Mouse (Mus musculus) liver, embryonic 16.5 days (tissue): ENCODE results near the gene Fbp1. TPM values are rescaled to one million over a fixed set of nuclear protein-coding genes. Genes with fewer than 3 reads are reported as not detected.

Experiments
- ATAC-seq: fragments of 200-750 bp; cut with Nextera tagmentation; 2 replicates; pipeline ENCODE4 v1.8.0; 2017; ENCODE audit warnings: low read depth, mild to moderate bottlenecking, moderate number of reproducible peaks, moderate library complexity
- H3K27ac ChIP-seq: fragments of 300-500 bp; sonication (generic); 2 replicates; pipeline ENCODE4 v1.5.1; 2014; ENCODE audit warnings: mild to moderate bottlenecking, low read length
- H3K27me3 ChIP-seq: fragments of 300-500 bp; sonication (generic); 2 replicates; pipeline ENCODE4 v1.6.1; 2014; ENCODE audit warnings: low read depth, low read length, mixed read lengths; ENCODE audit not compliant: control insufficient read depth, insufficient read depth
- H3K36me3 ChIP-seq: fragments of 300-500 bp; sonication (generic); 2 replicates; pipeline ENCODE4 v1.6.1; 2014; ENCODE audit warnings: mild to moderate bottlenecking; ENCODE audit not compliant: control insufficient read depth, insufficient read depth
- H3K4me1 ChIP-seq: fragments of 300-500 bp; sonication (generic); 2 replicates; pipeline ENCODE4 v1.6.1; 2014; ENCODE audit warnings: low read depth, low read length, mixed read lengths; ENCODE audit not compliant: control insufficient read depth
- H3K4me2 ChIP-seq: fragments of 300-500 bp; sonication (generic); 2 replicates; pipeline ENCODE4 v1.6.1; 2014; ENCODE audit warnings: low read depth, low read length, mixed read lengths
- H3K4me3 ChIP-seq: fragments of 300-500 bp; sonication (generic); 2 replicates; pipeline ENCODE4 v1.5.1; 2014; ENCODE audit warnings: low read depth, mild to moderate bottlenecking, low read length
- H3K9ac ChIP-seq: fragments of 300-500 bp; sonication (generic); 2 replicates; pipeline ENCODE4 v1.6.1; 2014; ENCODE audit warnings: low read depth, low read length
- H3K9me3 ChIP-seq: fragments of 300-500 bp; sonication (generic); replicated peaks from 2 replicates; pipeline ENCODE4 v1.6.1; 2016; ENCODE audit warnings: low read length; ENCODE audit not compliant: control insufficient read depth
- WGBS: fragments of 180-500 bp; shearing (Covaris S2); extraction: QIAGEN DNeasy Blood & Tissue Kit; methylation state at CpG from one replicate; pipeline ENCODE4 v1.1.7; 2014; ENCODE audit not compliant: insufficient replicate concordance; 5-methylcytosine and 5-hydroxymethylcytosine counted together
- polyA plus RNA-seq: library from polyadenylated mRNA; unstranded; fragments of >200 nt; fragmentation: Nextera tagmentation; extraction: Ambion mirVana; gene quantifications from 2 replicates; pipeline ENCODE4 v1.2.1, GENCODE M21; 2015

The Fbp1 gene
- polyA plus RNA-seq, 1 experiment from 2014 or later = 149 TPM

GRCm38 (mm10) chr13:62893044-62893842 is 5.2 kb upstream of the Fbp1 start:
- Histone ChIP-seq H3K9ac (no peak overlapping the region), H3K4me3 (no peak overlapping the region), H3K9me3 (no peaks in the 10 kb centered on the region), H3K36me3 (no peaks in the 10 kb centered on the region), H3K27ac (no peak overlapping the region), H3K4me2 (no peak overlapping the region), H3K27me3 (no peaks in the 10 kb centered on the region), H3K4me1 (no peaks in the 10 kb centered on the region)
- no peak for ATAC-seq
- 45% methylated on average over 9 of the region's 9 CpGs for WGBS

GRCm38 (mm10) chr13:62889311-62889710 is 1.2 kb upstream of the Fbp1 start:
- ATAC-seq = no peak
- Histone ChIP-seq H3K36me3 (no peaks in the 10 kb centered on the region), H3K27me3 (no peaks in the 10 kb centered on the region; the same call in 1 of the 2 replicates), H3K4me3 (no peak overlapping the region), H3K4me1 (no peaks in the 10 kb centered on the region), H3K4me2 (no peak overlapping the region), H3K27ac (no peak overlapping the region), H3K9me3 (no peaks in the 10 kb centered on the region), H3K9ac (no peak overlapping the region)
- WGBS = 44% methylated on average over 2 of the region's 2 CpGs

- no peak overlapping the region for H3K27ac ChIP-seq
- H3K4me3 ChIP-seq = no peak overlapping the region
- H3K27me3 ChIP-seq = no peaks in the 10 kb centered on the region; the same call in 1 of the 2 replicates
- 53% methylated on average over 3 of the region's 3 CpGs for WGBS
- no peak overlapping the region for H3K4me2 ChIP-seq
- no peaks in the 10 kb centered on the region for H3K36me3 ChIP-seq
- peaks cover 4% of the 10 kb centered on the region for H3K4me1 ChIP-seq
- no peak overlapping the region for H3K9ac ChIP-seq
- no peak for ATAC-seq
- no peaks in the 10 kb centered on the region for H3K9me3 ChIP-seq
These were observed 3.5 kb downstream of the Fbp1 start for GRCm38 (mm10) chr13:62884536-62884935.

DNA sequence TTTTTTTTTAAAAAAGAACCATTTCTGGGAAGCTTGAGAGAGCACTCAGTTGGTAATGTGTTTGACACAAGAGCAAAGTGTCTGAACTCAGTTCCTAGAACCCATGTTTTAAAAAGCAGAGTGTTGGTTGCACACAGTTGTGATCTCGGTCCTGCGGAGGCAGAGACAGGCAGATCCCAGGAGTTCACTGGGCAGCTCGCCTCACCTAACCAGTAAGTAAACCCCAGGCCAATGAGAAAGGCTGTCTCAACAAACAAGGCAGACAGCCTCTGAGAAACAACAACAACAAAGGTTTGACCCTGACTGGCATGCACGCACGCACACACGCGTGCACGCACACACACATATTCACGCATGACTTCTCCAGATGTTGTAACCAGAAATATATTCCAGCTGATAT is 4.2 kb downstream of the Fbp1 start:
- Histone ChIP-seq H3K4me2 (no peak overlapping the region), H3K9me3 (no peaks in the 10 kb centered on the region), H3K36me3 (no peaks in the 10 kb centered on the region), H3K27ac (no peak overlapping the region), H3K9ac (no peak overlapping the region), H3K4me1 (peaks cover 4% of the 10 kb centered on the region), H3K4me3 (no peak overlapping the region), H3K27me3 (no peaks in the 10 kb centered on the region; the same call in 1 of the 2 replicates)
- WGBS = 81% methylated on average over 9 of the region's 9 CpGs
- ATAC-seq = no peak

- peak; percentile 31 for ATAC-seq
- 72% methylated on average over 2 of the region's 2 CpGs for WGBS
- no peak overlapping the region for H3K27ac ChIP-seq
These were observed 4.6 kb downstream of the Fbp1 start for GRCm38 (mm10) chr13:62883436-62883835.

GRCm38 (mm10) chr13:62882856-62883255 is 5.2 kb downstream of the Fbp1 start:
- no peaks in the 10 kb centered on the region; the same call in 1 of the 2 replicates for H3K27me3 ChIP-seq
- H3K27ac ChIP-seq = no peak overlapping the region
- no peak overlapping the region for H3K4me3 ChIP-seq
- H3K9me3 ChIP-seq = no peaks in the 10 kb centered on the region
- no peak overlapping the region for H3K9ac ChIP-seq
- H3K36me3 ChIP-seq = no peaks in the 10 kb centered on the region
- H3K4me1 ChIP-seq = peaks cover 4% of the 10 kb centered on the region
- 50% methylated on average over 5 of the region's 5 CpGs for WGBS
- ATAC-seq = no peak
- H3K4me2 ChIP-seq = no peak overlapping the region

More at GRCm38 (mm10) chr13:62883436-62883835, 4.6 kb downstream of the Fbp1 start:
- Histone ChIP-seq H3K4me3 (no peak overlapping the region), H3K27me3 (no peaks in the 10 kb centered on the region; the same call in 1 of the 2 replicates), H3K9me3 (no peaks in the 10 kb centered on the region), H3K9ac (no peak overlapping the region), H3K36me3 (no peaks in the 10 kb centered on the region), H3K4me2 (no peak overlapping the region), H3K4me1 (peaks cover 4% of the 10 kb centered on the region)

DNA sequence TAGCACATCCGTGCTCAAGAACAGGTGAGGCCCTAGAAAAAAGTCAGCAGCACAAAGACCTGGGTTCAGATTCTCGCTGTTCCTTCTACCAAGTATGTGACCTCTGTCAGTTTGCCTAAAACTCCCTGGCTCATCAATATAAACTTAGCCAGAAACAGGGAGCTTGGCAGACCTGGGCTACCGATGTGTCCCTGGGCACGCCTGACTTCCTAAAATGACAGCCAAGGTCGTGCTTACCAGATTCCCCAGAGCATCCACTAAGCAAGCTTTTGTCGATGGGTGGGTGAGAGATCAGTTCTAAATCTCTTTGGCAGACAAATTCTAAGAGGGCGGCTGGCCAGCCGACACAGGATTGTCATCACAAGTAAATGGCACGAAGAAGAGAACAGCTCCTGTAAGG is 6.7 kb downstream of the Fbp1 start:
- 62% methylated on average over 9 of the region's 9 CpGs for WGBS
- no peak for ATAC-seq
- Histone ChIP-seq H3K4me2 (no peak overlapping the region), H3K36me3 (no peaks in the 10 kb centered on the region), H3K27me3 (no peaks in the 10 kb centered on the region), H3K9me3 (no peaks in the 10 kb centered on the region), H3K4me3 (no peak overlapping the region), H3K4me1 (peaks cover 4% of the 10 kb centered on the region), H3K9ac (no peak overlapping the region), H3K27ac (no peak overlapping the region)

GRCm38 (mm10) chr13:62879831-62880615 is 8.1 kb downstream of the Fbp1 start:
- no peak overlapping the region for H3K9ac ChIP-seq
- no peak overlapping the region for H3K4me2 ChIP-seq
- H3K27me3 ChIP-seq = no peaks in the 10 kb centered on the region
- no peak overlapping the region for H3K4me3 ChIP-seq
- no peaks in the 10 kb centered on the region for H3K36me3 ChIP-seq
- H3K4me1 ChIP-seq = peaks cover 4% of the 10 kb centered on the region
- 25% methylated on average over 8 of the region's 8 CpGs for WGBS
- peak overlapping the region; percentile 67 for H3K27ac ChIP-seq
- no peaks in the 10 kb centered on the region for H3K9me3 ChIP-seq
- ATAC-seq = peak; percentile 54

- H3K9me3 ChIP-seq = no peaks in the 10 kb centered on the region
- no peak overlapping the region for H3K4me3 ChIP-seq
- peaks cover 4% of the 10 kb centered on the region for H3K4me1 ChIP-seq
- no peak overlapping the region for H3K9ac ChIP-seq
- H3K4me2 ChIP-seq = no peak overlapping the region
- H3K27me3 ChIP-seq = no peaks in the 10 kb centered on the region
- no peaks in the 10 kb centered on the region for H3K36me3 ChIP-seq
- H3K27ac ChIP-seq = peak overlapping the region; percentile 53
- no peak for ATAC-seq
- 23% methylated on average over 6 of the region's 6 CpGs for WGBS
These were observed 8.7 kb downstream of the Fbp1 start for GRCm38 (mm10) chr13:62879411-62879810.
